Mouse (Mus musculus): ENCODE results near the gene Nedd9. TPM values are rescaled to one million over a fixed set of nuclear protein-coding genes. Genes with fewer than 3 reads are reported as not detected.
"Not testable (repeated sequence)": the region's sequence is repeated elsewhere in the genome, so short reads cannot be mapped to it uniquely, and the experiment has no call there.

The Nedd9 gene
- polyA plus RNA-seq, 1 experiment from 2014 or later: 19.3 TPM

DNA sequence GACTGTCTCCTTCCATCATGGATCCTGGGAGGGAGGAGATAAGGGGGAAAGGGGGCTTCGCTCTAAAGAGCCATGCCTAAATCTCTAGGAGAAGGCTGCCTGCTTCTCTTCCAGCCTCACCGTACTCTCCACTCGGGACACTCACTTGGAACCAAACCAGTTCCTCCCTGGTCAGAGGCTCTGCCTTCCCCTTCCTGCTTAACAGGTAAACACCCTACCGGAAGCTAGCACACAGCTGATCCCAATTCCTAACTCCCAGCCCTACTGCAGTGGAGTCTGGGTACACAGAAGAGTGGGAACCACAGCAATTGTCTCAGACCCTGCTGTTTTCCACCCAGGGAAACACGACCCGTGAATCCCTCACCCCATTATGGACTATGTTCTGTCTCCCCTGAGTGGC, 191.3 kb downstream of the Nedd9 start:
- Histone ChIP-seq H3K27me3 (replicated peaks) (peaks cover 14% of the 10 kb centered on the region; the same call in 1 of the 2 replicates), H3K27ac (replicated peaks) (no peak overlapping the region), H3K4me2 (no peak overlapping the region), H3K4me3 (no peak overlapping the region), H3K9ac (no peak overlapping the region), H3K4me1 (peaks cover 17% of the 10 kb centered on the region), H3K36me3 (no peaks in the 10 kb centered on the region), H3K9me3 (0 out of 2 replicates have a peak, but pooled peaks cover 5% of the 10 kb centered on the region)
- 58% methylated on average over 6 of the region's 6 CpGs for WGBS
- no peak for ATAC-seq (ENCODE audit: extremely low read depth, insufficient number of reproducible peaks, low FRiP score, low TSS enrichment)

DNA sequence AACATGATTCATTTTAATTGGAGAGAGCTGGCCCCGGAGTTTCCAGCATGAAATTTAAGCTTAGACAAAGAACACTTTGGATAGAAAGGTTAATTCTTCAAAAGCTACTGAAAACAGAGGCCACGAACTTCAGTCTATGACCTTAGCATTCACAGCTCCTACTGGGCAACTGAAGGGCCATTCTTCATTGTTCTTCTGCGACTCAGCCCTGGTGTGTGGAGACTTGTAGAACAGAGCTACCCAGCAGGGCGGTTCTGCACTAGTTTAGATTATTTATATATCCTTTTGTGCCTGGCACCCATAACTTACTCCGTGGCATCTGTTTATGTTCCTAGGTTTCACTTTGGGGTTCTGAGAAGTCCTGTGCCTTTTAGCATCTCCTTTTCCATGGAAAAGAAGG, 193.6 kb downstream of the Nedd9 start:
- H3K4me1 ChIP-seq: peaks cover 3% of the 10 kb centered on the region
- H3K27ac ChIP-seq (replicated peaks): no peak overlapping the region
- H3K4me3 ChIP-seq: no peak overlapping the region
- H3K36me3 ChIP-seq: no peaks in the 10 kb centered on the region
- peaks cover 14% of the 10 kb centered on the region; the same call in 1 of the 2 replicates for H3K27me3 ChIP-seq (replicated peaks)
- no peak overlapping the region for H3K4me2 ChIP-seq
- H3K9ac ChIP-seq: no peak overlapping the region
- H3K9me3 ChIP-seq: 0 out of 2 replicates have a peak, but pooled peaks cover 5% of the 10 kb centered on the region
- 70% methylated on average over 5 of the region's 5 CpGs for WGBS
- ATAC-seq (ENCODE audit: extremely low read depth, insufficient number of reproducible peaks, low FRiP score, low TSS enrichment): no peak

DNA sequence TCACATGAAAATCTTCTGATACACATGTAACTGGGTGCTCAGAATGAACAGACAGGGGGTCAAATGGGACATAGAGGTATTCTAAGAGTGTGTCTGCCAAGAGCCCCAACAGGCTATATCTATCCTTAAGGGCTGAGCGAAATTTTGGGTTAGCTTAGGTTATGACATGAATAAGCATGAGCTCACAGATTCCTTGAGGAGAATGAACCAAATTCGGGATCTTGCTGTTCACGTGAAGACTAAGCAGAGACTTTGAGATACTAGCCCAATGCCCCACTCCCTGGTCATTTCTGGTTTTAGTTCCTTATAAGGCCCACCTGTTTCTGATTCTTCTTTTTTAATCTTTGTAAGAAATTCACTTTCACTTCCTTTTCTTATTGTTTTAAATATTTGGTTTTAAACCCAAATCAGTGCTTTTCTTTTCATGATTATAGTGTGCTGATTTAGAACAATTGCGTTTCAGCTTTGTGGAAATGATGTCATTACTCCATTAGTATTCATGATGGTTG, 195.6 kb downstream of the Nedd9 start:
- Histone ChIP-seq H3K27me3 (replicated peaks) (peaks cover 7% of the 10 kb centered on the region; the same call in 1 of the 2 replicates), H3K4me2 (no peak overlapping the region), H3K27ac (replicated peaks) (no peak overlapping the region), H3K4me3 (no peak overlapping the region), H3K9me3 (0 out of 2 replicates have a peak, but pooled peaks cover 5% of the 10 kb centered on the region), H3K36me3 (no peaks in the 10 kb centered on the region), H3K4me1 (peaks cover 6% of the 10 kb centered on the region; the same call in 1 of the 2 replicates), H3K9ac (no peak overlapping the region)
- WGBS: 60% methylated on average over 4 of the region's 4 CpGs
- no peak for ATAC-seq (ENCODE audit: extremely low read depth, insufficient number of reproducible peaks, low FRiP score, low TSS enrichment)

DNA sequence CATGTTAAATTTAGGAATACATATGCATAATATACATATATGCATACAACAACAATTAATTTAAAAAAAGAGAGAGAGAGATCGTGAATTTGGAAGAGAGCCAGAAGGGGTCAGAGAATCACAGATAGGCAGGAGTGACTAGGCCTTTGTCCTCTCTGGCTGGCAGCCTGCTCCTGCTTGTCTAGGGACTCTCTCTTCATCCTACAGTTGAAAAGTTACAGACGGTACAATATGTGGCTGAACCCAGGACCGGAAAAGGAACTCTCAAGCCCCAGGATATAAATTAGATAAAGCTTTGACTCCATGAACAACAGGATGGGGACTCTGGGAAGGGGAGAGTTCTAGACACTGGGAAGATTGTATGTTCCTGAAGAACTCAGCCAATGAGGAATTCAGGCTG, 200.9 kb downstream of the Nedd9 start:
- WGBS: 45% methylated on average over 3 of the region's 3 CpGs
- no peak for ATAC-seq (ENCODE audit: extremely low read depth, insufficient number of reproducible peaks, low FRiP score, low TSS enrichment)

DNA sequence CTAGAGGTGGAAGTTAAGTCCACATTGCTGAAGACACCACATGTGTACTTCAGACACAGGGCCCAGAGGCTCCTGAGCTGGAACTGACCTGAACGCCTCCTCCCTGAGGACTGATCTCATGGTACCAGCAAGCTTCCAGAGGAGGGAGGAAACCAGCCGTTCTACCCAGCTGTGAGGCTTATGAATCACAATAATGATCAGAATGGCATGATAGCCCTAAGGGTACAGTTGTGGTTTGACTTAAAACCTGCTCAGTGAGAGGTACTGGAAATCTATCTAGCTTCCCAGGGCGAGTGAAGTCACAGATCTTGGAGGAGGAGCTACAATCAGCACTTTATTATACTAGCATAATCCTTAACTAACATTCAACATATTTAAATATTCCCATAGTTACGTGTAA, 201.7 kb downstream of the Nedd9 start:
- no peaks in the 10 kb centered on the region; the same call in 1 of the 2 replicates for H3K27me3 ChIP-seq (replicated peaks)
- no peak overlapping the region for H3K9ac ChIP-seq
- WGBS: 74% methylated on average over 4 of the region's 4 CpGs
- no peaks in the 10 kb centered on the region for H3K36me3 ChIP-seq
- no peak for ATAC-seq (ENCODE audit: extremely low read depth, insufficient number of reproducible peaks, low FRiP score, low TSS enrichment)
- H3K4me1 ChIP-seq: peaks cover 9% of the 10 kb centered on the region; the same call in 1 of the 2 replicates
- no peak overlapping the region for H3K4me2 ChIP-seq
- no peaks in the 10 kb centered on the region for H3K9me3 ChIP-seq
- no peak overlapping the region for H3K4me3 ChIP-seq
- H3K27ac ChIP-seq (replicated peaks): no peak overlapping the region

More for the DNA sequence above, 200.9 kb downstream of the Nedd9 start:
- H3K9ac ChIP-seq: no peak overlapping the region
- H3K9me3 ChIP-seq: 0 out of 2 replicates have a peak, but pooled peaks cover 1% of the 10 kb centered on the region
- H3K4me2 ChIP-seq: no peak overlapping the region
- no peak overlapping the region for H3K4me3 ChIP-seq
- H3K27me3 ChIP-seq (replicated peaks): no peaks in the 10 kb centered on the region
- H3K36me3 ChIP-seq: no peaks in the 10 kb centered on the region
- peak overlapping the region; percentile 67 for H3K27ac ChIP-seq (replicated peaks)
- H3K4me1 ChIP-seq: peaks cover 9% of the 10 kb centered on the region; the same call in 1 of the 2 replicates

DNA sequence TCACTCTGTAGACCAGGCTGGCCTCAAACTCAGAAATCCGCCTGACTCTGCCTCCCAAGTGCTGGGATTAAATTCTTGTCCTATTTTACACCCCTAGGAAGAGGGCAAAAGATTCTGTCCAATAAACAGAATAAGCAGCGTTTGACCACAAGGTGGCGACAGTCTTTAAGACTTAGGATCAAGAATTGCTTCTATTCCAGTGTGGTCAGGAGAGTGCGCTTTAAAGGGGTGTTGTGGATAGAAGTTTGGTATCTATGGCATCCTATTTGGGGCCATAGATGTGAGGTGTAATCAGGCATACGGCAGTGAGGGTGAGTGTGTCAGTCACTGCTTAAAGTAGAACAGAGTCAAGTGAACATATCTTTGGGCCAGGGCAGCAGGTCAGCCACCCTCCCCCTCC, 203.9 kb downstream of the Nedd9 start:
- Histone ChIP-seq H3K27ac (replicated peaks) (no peak overlapping the region), H3K4me2 (no peak overlapping the region), H3K9ac (no peak overlapping the region), H3K36me3 (no peaks in the 10 kb centered on the region), H3K27me3 (replicated peaks) (no peaks in the 10 kb centered on the region; the same call in 1 of the 2 replicates), H3K4me3 (no peak overlapping the region), H3K9me3 (no peaks in the 10 kb centered on the region), H3K4me1 (peaks cover 9% of the 10 kb centered on the region; the same call in 1 of the 2 replicates)
- 15% methylated on average over 5 of the region's 5 CpGs for WGBS
- no peak for ATAC-seq (ENCODE audit: extremely low read depth, insufficient number of reproducible peaks, low FRiP score, low TSS enrichment)

DNA sequence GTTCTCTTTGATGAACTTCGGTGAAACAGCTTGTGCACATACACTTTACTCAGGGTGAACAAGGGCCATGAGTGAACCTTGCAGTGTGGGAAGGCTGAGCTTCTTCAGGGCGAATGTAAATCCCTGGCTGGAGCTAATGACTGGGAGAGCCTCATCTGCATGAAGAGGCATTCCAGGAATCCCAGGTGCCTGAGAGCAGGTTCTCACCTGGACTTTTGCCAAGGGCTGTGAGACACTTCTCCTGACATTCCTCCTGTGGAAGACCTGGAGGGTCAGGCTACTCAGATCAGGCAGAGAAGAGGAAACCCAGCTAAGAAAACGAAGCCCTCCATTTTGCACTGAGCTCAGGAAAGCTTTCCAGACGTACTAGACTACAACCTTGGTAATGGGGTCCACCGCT, 206.5 kb downstream of the Nedd9 start:
- Histone ChIP-seq H3K36me3 (peaks cover 4% of the 10 kb centered on the region; the same call in 1 of the 2 replicates), H3K4me2 (no peak overlapping the region), H3K27ac (replicated peaks) (no peak overlapping the region), H3K9ac (no peak overlapping the region), H3K4me3 (no peak overlapping the region), H3K9me3 (peaks cover 2% of the 10 kb centered on the region; the same call in 1 of the 2 replicates), H3K4me1 (no peaks in the 10 kb centered on the region), H3K27me3 (replicated peaks) (no peaks in the 10 kb centered on the region; the same call in 1 of the 2 replicates)
- WGBS: 66% methylated on average over 5 of the region's 5 CpGs
- no peak for ATAC-seq (ENCODE audit: extremely low read depth, insufficient number of reproducible peaks, low FRiP score, low TSS enrichment)

DNA sequence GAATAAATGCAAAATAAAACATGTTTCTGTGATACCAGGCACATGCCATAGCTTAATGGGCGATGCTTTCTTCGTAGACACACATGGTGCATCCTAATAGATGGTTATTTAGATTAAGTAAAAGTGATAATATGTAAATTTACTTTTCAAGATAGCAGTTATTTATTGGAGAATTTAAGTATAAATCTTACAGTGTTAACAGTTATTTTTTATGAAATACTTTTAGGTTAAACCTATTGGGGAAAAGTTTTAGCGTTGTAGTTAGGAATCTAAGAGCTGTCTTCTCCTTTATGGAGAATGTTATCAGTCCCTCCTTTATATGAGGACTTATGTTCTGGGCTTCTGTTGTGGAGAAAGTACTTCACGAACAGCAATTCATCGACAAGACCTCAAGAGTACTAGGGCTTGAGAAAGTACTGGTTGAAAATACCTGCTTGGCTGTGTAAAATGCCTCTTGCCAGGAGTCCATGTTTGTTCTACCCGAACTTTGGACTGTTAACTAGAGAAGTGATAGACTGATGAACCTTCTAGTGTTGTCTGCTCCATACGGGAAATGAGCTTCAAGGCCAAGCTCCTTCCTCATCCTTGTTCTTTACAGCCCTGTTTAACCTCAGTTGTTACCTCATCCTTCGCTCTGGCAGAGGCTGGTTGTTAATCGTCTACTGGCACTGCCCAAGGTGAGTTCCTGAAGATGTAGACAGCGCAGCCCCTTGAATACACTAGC, 213.1 kb downstream of the Nedd9 start, which contains the start of gene Gm17364:
Gm17364 (minus strand) TSS at position 51 of the 724 bp plus-strand sequence.
- WGBS: 88% methylated on average over 10 of the region's 10 CpGs
- no peaks in the 10 kb centered on the region for H3K4me1 ChIP-seq
- H3K4me2 ChIP-seq: no peak within 1 kb of the TSS
- peaks cover 2% of the 10 kb centered on the region; the same call in 1 of the 2 replicates for H3K9me3 ChIP-seq
- no peak within 1 kb of the TSS for H3K9ac ChIP-seq
- H3K36me3 ChIP-seq: peaks cover 16% of the 10 kb centered on the region
- no peaks in the 10 kb centered on the region for H3K27me3 ChIP-seq (replicated peaks)
- H3K4me3 ChIP-seq: no peak within 1 kb of the TSS
- no peak within 1 kb of the TSS for H3K27ac ChIP-seq (replicated peaks)
- ATAC-seq (ENCODE audit: extremely low read depth, insufficient number of reproducible peaks, low FRiP score, low TSS enrichment): no peak

DNA sequence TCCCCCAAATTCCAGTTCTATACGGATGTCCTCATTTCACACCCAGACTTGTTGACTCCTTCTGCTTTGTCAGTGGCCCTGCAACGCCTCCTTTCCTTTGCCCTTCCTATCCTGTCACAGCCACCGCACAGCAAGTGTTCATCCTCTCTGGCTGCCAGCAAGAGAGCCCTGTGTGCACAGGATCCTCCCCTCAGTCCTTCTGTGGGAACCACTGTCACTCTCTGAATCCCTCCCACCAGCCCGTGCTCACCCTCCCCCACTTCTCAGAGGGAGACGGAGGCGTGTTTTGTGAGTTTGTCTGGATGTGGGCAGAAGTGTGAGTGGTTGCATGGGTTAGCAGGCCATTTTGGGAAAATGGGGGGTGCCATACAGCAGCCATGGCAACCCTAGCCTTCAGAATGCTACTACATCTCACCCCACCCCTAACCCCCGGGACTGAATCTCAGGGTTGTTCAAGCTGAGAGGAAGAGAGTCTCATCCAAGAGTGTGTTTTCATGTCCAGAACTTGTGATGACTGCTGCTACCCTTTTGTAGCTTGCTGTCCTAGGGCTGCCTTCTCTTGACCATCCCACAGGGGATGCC, 219.2 kb downstream of the Nedd9 start:
- H3K9me3 ChIP-seq: peaks cover 6% of the 10 kb centered on the region
- WGBS: 26% methylated on average over 7 of the region's 7 CpGs
- H3K4me3 ChIP-seq: no peak overlapping the region
- H3K9ac ChIP-seq: peak overlapping the region; percentile 25; the same call in 1 of the 2 replicates
- peaks cover 6% of the 10 kb centered on the region for H3K4me1 ChIP-seq
- H3K27me3 ChIP-seq (replicated peaks): no peaks in the 10 kb centered on the region
- H3K27ac ChIP-seq (replicated peaks): no peak overlapping the region
- no peak overlapping the region for H3K4me2 ChIP-seq
- peaks cover under 1% of the 10 kb centered on the region for H3K36me3 ChIP-seq
- ATAC-seq (ENCODE audit: extremely low read depth, insufficient number of reproducible peaks, low FRiP score, low TSS enrichment): no peak

DNA sequence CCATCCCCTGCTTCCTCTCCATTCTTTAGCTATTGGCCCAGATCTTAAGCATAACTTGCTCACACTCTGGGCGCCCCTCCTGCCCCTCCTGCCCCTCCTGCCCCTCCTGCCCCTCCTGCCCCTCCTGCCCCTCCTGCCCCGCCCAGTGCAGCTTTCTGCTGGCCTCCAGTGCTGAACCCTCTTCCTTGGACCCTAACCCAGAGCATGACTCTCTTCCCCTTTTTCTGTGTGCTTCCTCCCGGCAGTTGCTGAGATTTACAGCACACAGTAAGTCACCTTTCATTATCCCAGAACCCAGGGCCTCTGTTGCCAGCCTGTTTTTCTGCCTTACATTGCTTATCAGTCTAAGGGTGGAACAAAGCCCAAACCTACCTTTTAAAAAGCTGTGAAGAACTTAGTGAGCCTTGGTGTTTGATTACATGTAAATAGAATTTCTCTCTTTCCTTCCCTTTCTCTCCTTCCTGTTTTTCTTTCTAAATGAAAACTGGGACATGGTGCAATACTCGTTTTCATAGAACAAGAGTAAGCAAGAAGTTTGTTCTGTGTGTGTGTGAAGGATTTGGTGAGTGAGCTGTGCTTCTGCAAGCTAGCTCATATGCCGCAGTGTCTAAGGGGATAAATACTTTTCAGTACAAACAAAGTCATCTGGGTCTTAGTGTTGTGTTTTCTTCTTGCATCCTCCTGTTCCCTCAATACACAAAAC, 223.7 kb downstream of the Nedd9 start:
- 58% methylated on average over 5 of the region's 5 CpGs for WGBS
- H3K9me3 ChIP-seq: peaks cover 6% of the 10 kb centered on the region
- no peaks in the 10 kb centered on the region for H3K27me3 ChIP-seq (replicated peaks)
- no peak overlapping the region for H3K9ac ChIP-seq
- H3K4me3 ChIP-seq: no peak overlapping the region
- H3K27ac ChIP-seq (replicated peaks): no peak overlapping the region
- no peaks in the 10 kb centered on the region for H3K36me3 ChIP-seq
- no peak overlapping the region for H3K4me2 ChIP-seq
- peaks cover 6% of the 10 kb centered on the region for H3K4me1 ChIP-seq
- no peak for ATAC-seq (ENCODE audit: extremely low read depth, insufficient number of reproducible peaks, low FRiP score, low TSS enrichment)

DNA sequence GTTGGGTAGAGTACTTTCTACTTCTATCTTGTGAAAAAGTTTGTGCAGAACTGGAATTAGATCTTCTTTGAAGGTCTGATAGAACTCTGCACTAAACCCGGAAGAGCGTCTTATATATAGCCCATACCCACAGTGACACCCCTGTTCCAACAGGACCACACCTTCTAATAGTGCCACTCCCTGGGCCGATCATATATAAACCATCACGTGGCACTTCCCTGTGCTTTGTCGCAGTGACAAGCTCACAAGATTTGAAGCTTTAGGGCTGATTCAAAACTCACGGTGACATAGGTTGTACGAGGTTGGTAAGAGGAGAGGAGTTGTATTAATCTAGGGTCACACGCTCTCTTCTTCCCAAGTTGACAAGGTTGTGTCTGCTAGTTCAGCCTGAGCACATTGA, 225.5 kb downstream of the Nedd9 start:
- H3K27ac ChIP-seq (replicated peaks); H3K27me3 ChIP-seq (replicated peaks); H3K9ac ChIP-seq; H3K4me1 ChIP-seq; H3K36me3 ChIP-seq; H3K9me3 ChIP-seq; H3K4me2 ChIP-seq; H3K4me3 ChIP-seq; ATAC-seq (ENCODE audit: extremely low read depth, insufficient number of reproducible peaks, low FRiP score, low TSS enrichment): not testable (repeated sequence)
- 90% methylated on average over 8 of the region's 8 CpGs for WGBS

Measured in heart, embryonic 13.5 days (tissue).